Mouse (Mus musculus) forebrain, embryonic 12.5 days (tissue): ENCODE measurements at regions not wholly inside any gene's neighbourhood (a gene's known extent, or its start where the extent isn't known, plus 50 kb on each side); places are given as distances from the start of the nearest gene placed in this dataset.

Experiments used
- ATAC-seq: fragments of 200-750 bp; cut with Nextera tagmentation; 2 replicates; pipeline ENCODE4 v1.8.0; 2017; ENCODE audit warnings: moderate TSS enrichment; ENCODE audit not compliant: low FRiP score
- H3K27ac ChIP-seq: fragments of 300-500 bp; sonication (generic); 2 replicates; pipeline ENCODE4 v1.5.1; 2016; ENCODE audit warnings: mild to moderate bottlenecking
- H3K27me3 ChIP-seq: fragments of 300-500 bp; sonication (generic); 2 replicates; pipeline ENCODE4 v1.6.1; 2016; ENCODE audit warnings: mild to moderate bottlenecking
- H3K36me3 ChIP-seq: fragments of 300-500 bp; sonication (generic); replicated peaks from 2 replicates; pipeline ENCODE4 v1.6.1; 2016; ENCODE audit warnings: mild to moderate bottlenecking
- H3K4me1 ChIP-seq: fragments of 300-500 bp; sonication (generic); 2 replicates; pipeline ENCODE4 v1.6.1; 2016
- H3K4me2 ChIP-seq: fragments of 300-500 bp; sonication (generic); 2 replicates; pipeline ENCODE4 v1.6.1; 2016; ENCODE audit warnings: mild to moderate bottlenecking, moderate library complexity
- H3K4me3 ChIP-seq: fragments of 300-500 bp; sonication (generic); replicated peaks from 2 replicates; pipeline ENCODE4 v1.5.1; 2016; ENCODE audit warnings: mild to moderate bottlenecking
- H3K9ac ChIP-seq: fragments of 300-500 bp; sonication (generic); 2 replicates; pipeline ENCODE4 v1.6.1; 2016; ENCODE audit warnings: mild to moderate bottlenecking
- H3K9me3 ChIP-seq: fragments of 300-500 bp; sonication (generic); 2 replicates; pipeline ENCODE4 v1.6.1; 2016
- WGBS: fragments of 180-500 bp; shearing (Covaris S2); methylation state at CpG from one replicate; pipeline ENCODE4 v1.1.7; 2016; 5-methylcytosine and 5-hydroxymethylcytosine counted together

- H3K4me1 ChIP-seq, result peaks cover 6% of the 10 kb centered on the region; the same call in 1 of the 2 replicates
- no peak overlapping the region for H3K9ac ChIP-seq
- 58% methylated on average over 14 of the region's 14 CpGs for WGBS
- peak; percentile 25; the same call in 1 of the 2 replicates for ATAC-seq
- no peaks in the 10 kb centered on the region for H3K36me3 ChIP-seq
- H3K27ac ChIP-seq, result no peak overlapping the region
- peak overlapping the region; percentile 11; the same call in 1 of the 2 replicates for H3K4me3 ChIP-seq
- H3K4me2 ChIP-seq, result peak overlapping the region; percentile 30
- no peaks in the 10 kb centered on the region for H3K9me3 ChIP-seq
- no peaks in the 10 kb centered on the region for H3K27me3 ChIP-seq
Measured at GRCm38 (mm10) chr7:118296856-118297518, 53.5 kb upstream of the Smg1 start.

- no peak for ATAC-seq
- no peak overlapping the region for H3K9ac ChIP-seq
- no peak overlapping the region for H3K27ac ChIP-seq
- H3K9me3 ChIP-seq, result no peaks in the 10 kb centered on the region
- H3K4me1 ChIP-seq, result peaks cover 6% of the 10 kb centered on the region; the same call in 1 of the 2 replicates
- 79% methylated on average over 6 of the region's 6 CpGs for WGBS
- no peaks in the 10 kb centered on the region for H3K36me3 ChIP-seq
- no peak overlapping the region for H3K4me2 ChIP-seq
- H3K4me3 ChIP-seq, result no peak overlapping the region
- no peaks in the 10 kb centered on the region for H3K27me3 ChIP-seq
Measured at GRCm38 (mm10) chr7:118295855-118296254, 52.4 kb upstream of the Smg1 start.

- Histone ChIP-seq H3K4me2 (no peak overlapping the region), H3K4me3 (no peak overlapping the region), H3K36me3 (no peaks in the 10 kb centered on the region), H3K27ac (no peak overlapping the region), H3K27me3 (no peaks in the 10 kb centered on the region), H3K9ac (no peak overlapping the region), H3K9me3 (no peaks in the 10 kb centered on the region), H3K4me1 (peaks cover 6% of the 10 kb centered on the region; the same call in 1 of the 2 replicates)
- no peak for ATAC-seq
- 86% methylated on average over 11 of the region's 11 CpGs for WGBS
Measured at GRCm38 (mm10) chr7:118295275-118295674, 51.8 kb upstream of the Smg1 start.

- Histone ChIP-seq H3K27me3 (no peaks in the 10 kb centered on the region), H3K27ac (no peak overlapping the region), H3K4me1 (peaks cover 6% of the 10 kb centered on the region; the same call in 1 of the 2 replicates), H3K4me2 (no peak overlapping the region), H3K9ac (no peak overlapping the region), H3K4me3 (no peak overlapping the region), H3K9me3 (no peaks in the 10 kb centered on the region), H3K36me3 (no peaks in the 10 kb centered on the region)
- no peak for ATAC-seq
- WGBS, result 94% methylated on average over 12 of the region's 12 CpGs
Measured at GRCm38 (mm10) chr7:118294637-118295036, 51.2 kb upstream of the Smg1 start.
